8 mouse cellular contexts compared by ENCODE assay signal in genomic region chr3:122292300-122293222, GRCm38 (mm10). TPM values are rescaled to one million over a fixed set of nuclear protein-coding genes. Genes with fewer than 3 reads are reported as not detected.
A peak's percentile ranks its signal among the peaks of the same experiment; 100 is the strongest.
DNase-seq lines count a peak whose midpoint lies in the region; ATAC-seq lines count a peak whose summit lies in the region.

No protein-coding gene starts in this region.

- peak; percentile 98 to 99 for DNase-seq in adrenal gland, adult 18-20 months (ENCODE audit: low spot score in 2 of 2)
- DNase-seq in embryo, embryonic 10.5 days (ENCODE audit: low spot score): peak; percentile 94
- DNase-seq in gastrocnemius, postnatal 14 days: peak; percentile 91
- peak; percentile 84 to 91 for DNase-seq in left cerebral cortex, postnatal 10 days (ENCODE audit: extremely low spot score in 1 of 2, low spot score in 2 of 2)
- DNase-seq in right cerebral cortex, postnatal 10 days (ENCODE audit: low spot score in 2 of 2): peak; percentile 89 to 90
- DNase-seq in urinary bladder, postnatal 25 days (ENCODE audit: low spot score): peak; percentile 96

- intact Hi-C loops in gastrocnemius, postnatal 14 days (cut with DNase I; ENCODE audit: low total_unique reads): no loop called here
- intact Hi-C loops in left cerebral cortex, postnatal 10 days (cut with DNase I): loop anchor here (5.0 kb wide), 1 partner anchor 170 kb away; no protein-coding TSS in a partner anchor

- peak; percentile 77 for ATAC-seq in inflammation-experienced regulatory T-cells, adult 6 months
- ATAC-seq in megakaryocyte progenitor cell, adult 5-6 weeks (replicated peaks; ENCODE audit: poor library complexity): peak; percentile 63

RNA-seq across cellular contexts. Expression of gene Bcar3, which starts 1.4 kb away (rescaled TPM):
- 10 to 100 TPM; 50.6 to 58.6 TPM for total RNA-seq in adrenal gland, adult 18-20 months (2021)
- total RNA-seq in gastrocnemius, postnatal 14 days (2021): 1 to 10 TPM; 8.3 to 9.5 TPM
- under 1 TPM in 1 of 3 experiments, not detected in 2; 0.58 TPM for polyA plus RNA-seq in inflammation-experienced regulatory T-cells, adult 6 months (2017; shearing (Covaris generic))
- 1 to 10 TPM; 8.4 to 8.6 TPM for total RNA-seq in left cerebral cortex, postnatal 10 days (2021)
- 1.0 and 1.6 TPM in 2 replicates for total RNA-seq in megakaryocyte progenitor cell, adult 5-6 weeks (2015)
- total RNA-seq in megakaryocyte progenitor cell, adult 5-6 weeks (2017): 1.6 and 5.0 TPM in 2 replicates

RNA-seq across cellular contexts. Expression of gene Dnttip2, which starts 18.4 kb away (rescaled TPM):
- 10 to 100 TPM; 43.6 to 44.9 TPM for total RNA-seq in adrenal gland, adult 18-20 months (2021)
- total RNA-seq in gastrocnemius, postnatal 14 days (2021): 10 to 100 TPM; 18.4 to 19.7 TPM
- polyA plus RNA-seq in inflammation-experienced regulatory T-cells, adult 6 months (2017; shearing (Covaris generic)): 100 to 1,000 TPM; 101 to 118 (median 101) TPM
- total RNA-seq in left cerebral cortex, postnatal 10 days (2021): 10 to 100 TPM; 23.5 to 24.3 TPM
- total RNA-seq in megakaryocyte progenitor cell, adult 5-6 weeks (2015): 148 and 164 TPM in 2 replicates
- total RNA-seq in megakaryocyte progenitor cell, adult 5-6 weeks (2017): 121 and 132 TPM in 2 replicates

RNA-seq across cellular contexts. Expression of gene Gclm, which starts 47.2 kb away (rescaled TPM):
- total RNA-seq in adrenal gland, adult 18-20 months (2021): 100 to 1,000 TPM in 1 of 2 experiments, 10 to 100 TPM in 1; 82.6 to 110 TPM
- 10 to 100 TPM; 22.7 to 28.7 TPM for total RNA-seq in gastrocnemius, postnatal 14 days (2021)
- 10 to 100 TPM in 1 of 3 experiments, 1 to 10 TPM in 2; 5.8 to 10.5 (median 9.3) TPM for polyA plus RNA-seq in inflammation-experienced regulatory T-cells, adult 6 months (2017; shearing (Covaris generic))
- 10 to 100 TPM; 54.2 to 59.2 TPM for total RNA-seq in left cerebral cortex, postnatal 10 days (2021)
- 171 and 190 TPM in 2 replicates for total RNA-seq in megakaryocyte progenitor cell, adult 5-6 weeks (2015)
- total RNA-seq in megakaryocyte progenitor cell, adult 5-6 weeks (2017): 37.9 and 44.2 TPM in 2 replicates

Comparison
In these comparisons a context has a peak if more than half of its experiments do, and no peak if none do; other contexts are left out.
1. Peak in every context shown above with its lines: DNase-seq and ATAC-seq.
2. RNA of gene Bcar3, which starts 1.4 kb away (total RNA-seq): 50.6 to 58.6 TPM in adrenal gland, adult 18-20 months; 8.3 to 9.5 TPM in gastrocnemius, postnatal 14 days, 8.4 to 8.6 TPM in left cerebral cortex, postnatal 10 days and 1.0 to 5.0 TPM in megakaryocyte progenitor cell, adult 5-6 weeks; every median in the first group is over 4 times any median in the second.